In the genomic region with DNA sequence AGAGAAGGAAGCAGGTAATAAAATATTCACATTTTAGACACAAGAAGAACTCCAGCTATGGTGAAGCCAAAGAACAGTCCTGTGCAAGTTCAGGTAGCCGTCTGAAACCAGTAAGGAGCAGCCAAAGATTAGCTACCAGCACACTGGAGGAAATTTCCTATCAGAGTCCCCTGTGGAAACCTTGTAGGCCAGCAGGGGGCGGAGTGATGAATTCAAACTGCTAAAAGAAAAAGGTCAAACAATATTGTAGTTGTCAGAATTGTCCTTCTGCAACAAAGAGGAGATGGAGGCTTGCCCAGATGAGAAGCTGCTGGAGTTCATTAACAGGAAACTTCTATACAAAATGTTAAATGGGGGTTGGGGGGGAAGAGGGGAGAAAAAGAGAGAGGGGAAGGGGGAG, we compare ENCODE assay signal across 9 mouse cellular contexts.
A peak's percentile ranks its signal among the peaks of the same experiment; 100 is the strongest.
DNase-seq lines count a peak whose midpoint lies in the region; ATAC-seq lines count a peak whose summit lies in the region.
"Had no signal": no experiment of that assay in that cellular context is flagged by ENCODE, and none has a peak within 500 bp of the region (broad histone marks: within the 10 kb centered on the region; RNA-seq: fewer than 3 reads in every experiment).

No protein-coding gene starts in this region.

- no peak for ATAC-seq in heart, embryonic 12.5 days (ENCODE audit: insufficient number of reproducible peaks, low FRiP score)

- DNase-seq in heart, adult 8-10 months (ENCODE audit: low spot score) = peak; percentile 11
- DNase-seq in 3T3-L1 (ENCODE audit: low read depth, low spot score) (peak; percentile 77), ZHBTc4 (ENCODE audit: low read depth, low spot score) (peak; percentile 47)
- peak; percentile 57 for DNase-seq in gastrocnemius, postnatal 10 days
- peak; percentile 10 to 50 for DNase-seq in left cerebral cortex, postnatal 14 days (ENCODE audit: low spot score in 2 of 2)
- DNase-seq in right cerebral cortex, adult 2 months (ENCODE audit: low spot score in 2 of 2) = peak; percentile 60 to 65
- DNase-seq in B cell, adult 2 months = no peak

- H3K27ac ChIP-seq in heart, embryonic 12.5 days (ENCODE audit: poor library complexity, severe bottlenecking) = no peak overlapping the region
- H3K27ac ChIP-seq: stomach, embryonic 15.5 days had no signal

- no peaks in the 10 kb centered on the region for H3K27me3 ChIP-seq in heart, embryonic 12.5 days (replicated peaks)
- H3K27me3 ChIP-seq: stomach, embryonic 15.5 days had no signal

- H3K9me3 ChIP-seq in heart, embryonic 12.5 days (replicated peaks) = peaks cover 5% of the 10 kb centered on the region
- H3K9me3 ChIP-seq: stomach, embryonic 15.5 days had no signal

- intact Hi-C loops in left cerebral cortex, postnatal 14 days (cut with DNase I) = loop anchor here (5.0 to 10.0 kb wide), 3 partner anchors 674 to 937 kb away; no protein-coding TSS in a partner anchor

- no peaks in the 10 kb centered on the region for H3K4me1 ChIP-seq in heart, embryonic 12.5 days (replicated peaks)
- H3K4me1 ChIP-seq: stomach, embryonic 15.5 days had no signal

- WGBS in heart, embryonic 12.5 days = 23% methylated on average over 2 of the region's 2 CpGs

- no peak overlapping the region for H3K4me2 ChIP-seq in heart, embryonic 12.5 days
- H3K4me2 ChIP-seq: stomach, embryonic 15.5 days had no signal

- no peak overlapping the region for H3K4me3 ChIP-seq in heart, embryonic 12.5 days
- H3K4me3 ChIP-seq: stomach, embryonic 15.5 days had no signal

- no peaks in the 10 kb centered on the region for H3K36me3 ChIP-seq in heart, embryonic 12.5 days
- H3K36me3 ChIP-seq: stomach, embryonic 15.5 days had no signal

- no peak overlapping the region for H3K9ac ChIP-seq in heart, embryonic 12.5 days
- H3K9ac ChIP-seq: stomach, embryonic 15.5 days had no signal

Comparison
In these comparisons a context has a peak if more than half of its experiments do, and no peak if none do; other contexts are left out.
1. DNase-seq: peak in heart, adult 8-10 months (single experiment), 3T3-L1 (single experiment), ZHBTc4 (single experiment), gastrocnemius, postnatal 10 days (single experiment), left cerebral cortex, postnatal 14 days (2 of 2) and right cerebral cortex, adult 2 months (2 of 2); none in B cell, adult 2 months (0 of 2).